Mouse (Mus musculus) CH12.LX (cell line): ENCODE results near the gene Gm49405. TPM values are rescaled to one million over a fixed set of nuclear protein-coding genes. Genes with fewer than 3 reads are reported as not detected.
A peak's percentile ranks its signal among the peaks of the same experiment; 100 is the strongest.

Source experiments
- DNase-seq: peaks from one replicate; pipeline ENCODE4 v3.0.0-alpha.2; 2013; ENCODE audit errors: extremely low read depth
- H3K27ac ChIP-seq: 2 replicates; pipeline ENCODE4 v1.5.1; 2012; ENCODE audit warnings: low read depth, mild to moderate bottlenecking, control low read depth, moderate library complexity; ENCODE audit not compliant: insufficient read depth
- H3K27me3 ChIP-seq: replicated peaks from 2 replicates; pipeline ENCODE3; 2012; ENCODE audit warnings: inconsistent platforms
- H3K36me3 ChIP-seq, 2 experiments: replicated peaks in 1 of 2; 2 replicates each; pipeline versions ENCODE3 to v1.6.1; 2012; ENCODE audit warnings: inconsistent platforms in 1 of 2, low read length in 1 of 2, mild to moderate bottlenecking in 1 of 2, mixed read lengths in 1 of 2, moderate library complexity in 1 of 2; ENCODE audit not compliant: control insufficient read depth in 1 of 2, insufficient read depth in 1 of 2
- H3K4me1 ChIP-seq, 2 experiments: 2 replicates each; pipeline ENCODE4 v1.6.1; 2012; ENCODE audit warnings: inconsistent platforms in 1 of 2, moderate library complexity in 1 of 2; ENCODE audit not compliant: insufficient read depth in 2 of 2, control insufficient read depth in 1 of 2
- H3K4me2 ChIP-seq: 2 replicates; pipeline ENCODE4 v1.6.1; 2012; ENCODE audit warnings: low read depth, mild to moderate bottlenecking, control low read depth; ENCODE audit not compliant: poor library complexity, insufficient read depth, severe bottlenecking
- H3K4me3 ChIP-seq, 3 experiments: fragments of 150-350 bp in 1 of 3; sonication (generic) in 1 of 3; replicated peaks in 1 of 3; 2 replicates each; pipeline versions ENCODE3 to v1.5.1; 2011 to 2012; ENCODE audit warnings: low read depth in 2 of 3, low read length in 2 of 3, mild to moderate bottlenecking in 2 of 3, moderate library complexity in 2 of 3, control low read depth in 1 of 3, improper control_type of control experiment in 1 of 3, inconsistent platforms in 1 of 3, mixed read lengths in 1 of 3; ENCODE audit not compliant: poor library complexity in 1 of 3
- H3K79me2 ChIP-seq: replicated peaks from 2 replicates; pipeline ENCODE4 v1.6.1; 2012; ENCODE audit warnings: mild to moderate bottlenecking, moderate library complexity; ENCODE audit not compliant: control insufficient read depth, poor library complexity, insufficient read depth, severe bottlenecking; ENCODE audit errors: extremely low read depth
- H3K9ac ChIP-seq: 2 replicates; pipeline ENCODE4 v1.6.1; 2012; ENCODE audit warnings: low read depth, mild to moderate bottlenecking, control low read depth, moderate library complexity; ENCODE audit not compliant: insufficient read depth
- H3K9me3 ChIP-seq: replicated peaks from 2 replicates; pipeline ENCODE3; 2012; ENCODE audit warnings: low read length, inconsistent platforms, mixed read lengths
- BHLHE40 ChIP-seq: IDR thresholded peaks from 2 replicates; pipeline ENCODE4 v1.6.1; 2011; ENCODE audit warnings: mild to moderate bottlenecking, low read depth, low read length, improper control_type of control experiment
- CHD1 ChIP-seq: IDR thresholded peaks from 2 replicates; pipeline ENCODE4 v1.6.1; 2012; ENCODE audit warnings: low read depth, low read length, improper control_type of control experiment, inconsistent platforms
- ELF1 ChIP-seq: IDR thresholded peaks from 2 replicates; pipeline ENCODE4 v1.6.1; 2014; ENCODE audit warnings: low read depth, mild to moderate bottlenecking, inconsistent platforms, low read length, improper control_type of control experiment
- EP300 ChIP-seq: IDR thresholded peaks from 2 replicates; pipeline ENCODE4 v1.6.1; 2011; ENCODE audit warnings: low read length, improper control_type of control experiment
- IRF4 ChIP-seq: IDR thresholded peaks from 2 replicates; pipeline ENCODE4 v1.6.1; 2014; ENCODE audit warnings: low read depth, mild to moderate bottlenecking, inconsistent platforms, low read length, improper control_type of control experiment
- JUN ChIP-seq: IDR thresholded peaks from 2 replicates; pipeline ENCODE4 v1.6.1; 2011; ENCODE audit warnings: low read depth, mild to moderate bottlenecking, low read length, improper control_type of control experiment, moderate library complexity; ENCODE audit not compliant: insufficient read depth
- MAFK ChIP-seq: IDR thresholded peaks from 2 replicates; pipeline ENCODE4 v1.6.1; 2011; ENCODE audit warnings: low read length, improper control_type of control experiment; ENCODE audit not compliant: insufficient replicate concordance
- MAX ChIP-seq: IDR thresholded peaks from 2 replicates; pipeline ENCODE4 v1.6.1; 2011; ENCODE audit warnings: low read length, improper control_type of control experiment
- MEF2A ChIP-seq: IDR thresholded peaks from 2 replicates; pipeline ENCODE4 v1.6.1; 2014; ENCODE audit warnings: low read depth, mild to moderate bottlenecking, inconsistent platforms, low read length, improper control_type of control experiment, borderline replicate concordance
- NRF1 ChIP-seq: IDR thresholded peaks from 2 replicates; pipeline ENCODE4 v1.6.1; 2014; ENCODE audit warnings: low read depth, mild to moderate bottlenecking, inconsistent platforms, low read length, improper control_type of control experiment, moderate library complexity
- PAX5 ChIP-seq: IDR thresholded peaks from 2 replicates; pipeline ENCODE4 v1.6.1; 2012; ENCODE audit warnings: low read length, inconsistent platforms, mixed read lengths
- POLR2A ChIP-seq: IDR thresholded peaks from 2 replicates; pipeline ENCODE4 v1.6.1; 2011; ENCODE audit warnings: low read depth, mild to moderate bottlenecking, improper control_type of control experiment, low read length
- POLR2AphosphoS2 ChIP-seq: IDR thresholded peaks from 2 replicates; pipeline ENCODE4 v1.6.1; 2011; ENCODE audit warnings: low read depth, low read length, improper control_type of control experiment
- SIN3A ChIP-seq: IDR thresholded peaks from 2 replicates; pipeline ENCODE4 v1.6.1; 2012; ENCODE audit warnings: low read length, improper control_type of control experiment, inconsistent platforms
- TBP ChIP-seq: conservative IDR thresholded peaks from 2 replicates; pipeline ENCODE4 v1.6.1; 2011; ENCODE audit warnings: low read depth, low read length, improper control_type of control experiment
- TCF12 ChIP-seq: IDR thresholded peaks from 2 replicates; pipeline ENCODE4 v1.6.1; 2014; ENCODE audit warnings: low read depth, mild to moderate bottlenecking, inconsistent platforms, low read length, improper control_type of control experiment
- UBTF ChIP-seq: IDR thresholded peaks from 2 replicates; pipeline ENCODE4 v1.6.1; 2012; ENCODE audit warnings: low read depth, mild to moderate bottlenecking, inconsistent platforms, low read length, improper control_type of control experiment, moderate library complexity
- ZC3H11A ChIP-seq: IDR thresholded peaks from 2 replicates; pipeline ENCODE4 v1.6.1; 2012; ENCODE audit warnings: low read depth, mild to moderate bottlenecking, inconsistent platforms, low read length, improper control_type of control experiment
- ZMIZ1 ChIP-seq: IDR thresholded peaks from 2 replicates; pipeline ENCODE4 v1.6.1; 2012; ENCODE audit warnings: low read depth, mild to moderate bottlenecking, inconsistent platforms, low read length, improper control_type of control experiment
- dilution Hi-C: fragments of 300-500 bp; cut with MboI; formaldehyde crosslinking; loops from 2 replicates; pipeline ENCODE4 v1.14.3; 2020; ENCODE audit warnings: low sequenced_read_pairs; ENCODE audit not compliant: extremely low pct_unique_long_range_greater_than_20kb, extremely low pct_ligation_motif_present
- in situ Hi-C: fragments of 300-500 bp; cut with MboI; formaldehyde crosslinking; loops from 3 replicates; pipeline ENCODE4 v1.14.3; 2019; ENCODE audit warnings: low sequenced_read_pairs, low pct_ligation_motif_present, low pct_unique_long_range_greater_than_20kb, mixed read lengths
- polyA plus RNA-seq: library from polyadenylated mRNA; unstranded; fragments of >175 nt; gene quantifications from 2 replicates; pipeline ENCODE4 v1.2.1, GENCODE M21; 2012; ENCODE audit warnings: low read depth; ENCODE audit not compliant: insufficient read length
- total RNA-seq, 2 experiments: library from RNA; depleted of rRNA; stranded (reverse); fragments of 300-350 nt in 1 of 2; fragments of >200 nt in 1 of 2; gene quantifications; 2 replicates each; pipeline ENCODE4 v1.2.3; 2012 to 2014

The Gm49405 gene
- total and polyA plus RNA-seq, 3 experiments = 0.99 to 2.7 (median 2.0) TPM

GRCm38 (mm10) chr19:3985261-3985681, 15.2 kb upstream of the Gm49405 start:
- no peaks in the 10 kb centered on the region for H3K36me3 ChIP-seq
- peaks cover 37% of the 10 kb centered on the region for H3K27me3 ChIP-seq
- no peak for DNase-seq
- dilution Hi-C loops = no loop called here
- TF ChIP-seq SIN3A (no peak), NRF1 (no peak), MEF2A (no peak), ZC3H11A (no peak), POLR2A (no peak), TBP (no peak), ELF1 (no peak), POLR2AphosphoS2 (no peak), UBTF (no peak)
- TF ChIP-seq, all 38 proteins: peak for 0
- Histone ChIP-seq H3K4me1 (peaks cover 0 to 15% of the 10 kb centered on the region in 2 experiments; a peak in 2 of 4 replicates), H3K9ac (no peak overlapping the region), H3K79me2 (no peaks in the 10 kb centered on the region), H3K27ac (no peak overlapping the region), H3K4me3 (no peak overlapping the region), H3K9me3 (peaks cover 7% of the 10 kb centered on the region), H3K4me2 (no peak overlapping the region)
- in situ Hi-C loops = no loop called here

DNA sequence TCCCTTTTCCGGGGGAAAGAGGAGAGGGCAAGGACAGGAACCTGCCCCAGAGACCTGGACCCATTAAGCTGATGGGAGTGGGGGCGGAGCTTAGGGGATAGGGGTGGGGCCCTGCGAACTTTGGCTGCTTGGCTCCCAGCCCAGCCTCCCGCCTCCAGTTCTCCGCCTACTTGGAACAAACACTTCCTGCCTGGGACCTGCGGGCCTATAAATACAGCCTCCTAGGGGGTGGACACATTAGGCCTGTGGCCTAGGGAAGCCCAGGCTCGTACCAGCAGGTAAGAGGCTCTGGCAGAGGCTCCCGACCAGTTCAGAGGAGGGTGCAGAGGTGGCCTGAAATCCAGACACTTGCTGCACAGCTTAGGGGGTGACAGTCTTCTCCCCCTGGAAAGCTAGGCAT, 14.1 kb upstream of the Gm49405 start, which contains the start of gene Acy3:
Gene Acy3, plus strand, starts transcription at position 237 of the 400 bp plus-strand sequence.
- peaks cover 7% of the 10 kb centered on the region for H3K9me3 ChIP-seq
- no peak within 1 kb of the TSS for H3K9ac ChIP-seq
- no peak for TF ChIP-seq IRF4
- TF ChIP-seq POLR2A = 0 out of 2 replicates have a peak, but pooled peaks have one; percentile 21
- no peak for TF ChIP-seq TCF12
- TF ChIP-seq TBP = no peak
- no peak for TF ChIP-seq JUN
- TF ChIP-seq ZMIZ1 = no peak
- no peak within 1 kb of the TSS for H3K27ac ChIP-seq
- DNase-seq = no peak
- peaks cover 0 to 12% of the 10 kb centered on the region in 2 experiments; a peak in 2 of 4 replicates for H3K4me1 ChIP-seq
- no peaks in the 10 kb centered on the region for H3K36me3 ChIP-seq
- H3K4me3 ChIP-seq = no peak within 1 kb of the TSS
- H3K4me2 ChIP-seq = no peak within 1 kb of the TSS
- dilution Hi-C loops = no loop called here
- peaks cover 38% of the 10 kb centered on the region for H3K27me3 ChIP-seq
- no peaks in the 10 kb centered on the region for H3K79me2 ChIP-seq
- in situ Hi-C loops = no loop called here

DNA sequence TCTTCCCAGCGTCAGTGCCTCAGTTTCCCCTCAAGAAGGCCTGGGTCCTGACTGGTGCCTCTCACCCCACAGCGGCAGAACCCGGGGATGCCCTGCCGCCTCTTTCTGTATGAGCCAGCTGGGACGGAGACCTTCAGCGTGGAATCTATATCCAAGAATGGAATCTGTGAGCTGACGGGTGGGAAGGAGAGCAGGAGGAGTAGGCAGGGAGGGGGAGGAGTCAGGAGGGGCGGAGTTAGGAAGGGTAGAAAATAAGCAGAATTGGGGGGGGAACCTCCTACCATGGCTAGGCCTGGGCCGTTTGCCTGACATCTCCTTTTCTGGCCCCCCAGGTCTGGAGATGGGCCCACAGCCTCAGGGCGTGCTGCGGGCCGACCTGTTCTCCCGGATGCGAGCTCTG, 12.4 kb upstream of the Gm49405 start:
- in situ Hi-C loops = no loop called here
- Histone ChIP-seq H3K79me2 (no peaks in the 10 kb centered on the region), H3K27me3 (peaks cover 40% of the 10 kb centered on the region), H3K9ac (no peak overlapping the region), H3K4me1 (peaks cover 0 to 12% of the 10 kb centered on the region in 2 experiments; a peak in 2 of 4 replicates), H3K4me3 (no peak overlapping the region), H3K27ac (no peak overlapping the region), H3K9me3 (peaks cover 7% of the 10 kb centered on the region), H3K36me3 (no peaks in the 10 kb centered on the region), H3K4me2 (no peak overlapping the region)
- dilution Hi-C loops = no loop called here
- TF ChIP-seq IRF4 (no peak), CHD1 (no peak), EP300 (no peak), MAX (no peak), PAX5 (no peak), MAFK (no peak), BHLHE40 (no peak)
- DNase-seq = no peak
